Mouse (Mus musculus) liver, postnatal 0 days (tissue): Measurements from ENCODE around the gene Cyb561. TPM values are rescaled to one million over a fixed set of nuclear protein-coding genes. Genes with fewer than 3 reads are reported as not detected.

Source experiments
- ATAC-seq: fragments of 200-750 bp; cut with Nextera tagmentation; 2 replicates; pipeline ENCODE4 v1.8.0; 2017; ENCODE audit warnings: mild to moderate bottlenecking, moderate library complexity
- DNase-seq: peaks from one replicate; pipeline ENCODE4 v3.0.0-alpha.2; 2016
- H3K27ac ChIP-seq: fragments of 300-500 bp; sonication (generic); 2 replicates; pipeline ENCODE4 v1.5.1; 2014; ENCODE audit warnings: antibody characterized with exemption, moderate library complexity, mild to moderate bottlenecking, low read depth
- H3K27me3 ChIP-seq: fragments of 300-500 bp; sonication (generic); 2 replicates; pipeline ENCODE4 v1.6.1; 2014; ENCODE audit warnings: low read length, control low read depth, mixed read lengths; ENCODE audit not compliant: insufficient read depth
- H3K36me3 ChIP-seq: fragments of 300-500 bp; sonication (generic); replicated peaks from 2 replicates; pipeline ENCODE4 v1.6.1; 2014; ENCODE audit warnings: mild to moderate bottlenecking, control low read depth, low read length, moderate library complexity, mixed read lengths; ENCODE audit not compliant: insufficient read depth
- H3K4me1 ChIP-seq: fragments of 300-500 bp; sonication (generic); 2 replicates; pipeline ENCODE4 v1.6.1; 2014; ENCODE audit warnings: antibody characterized with exemption, mild to moderate bottlenecking, control low read depth; ENCODE audit not compliant: insufficient read depth
- H3K4me2 ChIP-seq: fragments of 300-500 bp; sonication (generic); 2 replicates; pipeline ENCODE4 v1.6.1; 2014; ENCODE audit warnings: low read depth, mild to moderate bottlenecking, low read length, moderate library complexity, mixed read lengths
- H3K4me3 ChIP-seq: fragments of 300-500 bp; sonication (generic); 2 replicates; pipeline ENCODE4 v1.5.1; 2014; ENCODE audit warnings: low read depth, low read length
- H3K9ac ChIP-seq: fragments of 300-500 bp; sonication (generic); replicated peaks from 2 replicates; pipeline ENCODE4 v1.6.1; 2014; ENCODE audit warnings: mild to moderate bottlenecking, moderate library complexity
- H3K9me3 ChIP-seq: fragments of 300-500 bp; sonication (generic); 2 replicates; pipeline ENCODE4 v1.6.1; 2016; ENCODE audit warnings: mild to moderate bottlenecking, control low read depth, low read length, mixed read lengths
- CTCF ChIP-seq: sonication (generic); IDR thresholded peaks from 2 replicates; pipeline ENCODE4 v1.5.1; 2016; ENCODE audit warnings: antibody characterized with exemption, low read depth
- EP300 ChIP-seq: IDR thresholded peaks from 2 replicates; pipeline ENCODE4 v1.6.1; 2016; ENCODE audit warnings: antibody characterized with exemption, low read depth, mild to moderate bottlenecking
- WGBS: fragments of 180-500 bp; shearing (Covaris S2); extraction: QIAGEN DNeasy Blood & Tissue Kit; methylation state at CpG from one replicate; pipeline ENCODE4 v1.1.7; 2014; ENCODE audit not compliant: insufficient replicate concordance; 5-methylcytosine and 5-hydroxymethylcytosine counted together
- polyA plus RNA-seq: library from polyadenylated mRNA; unstranded; fragments of >200 nt; fragmentation: Nextera tagmentation; extraction: Ambion mirVana; gene quantifications from 2 replicates; pipeline ENCODE4 v1.2.1, GENCODE M21; 2015

Gene Cyb561
- 0.89 and 0.96 TPM in 2 replicates for polyA plus RNA-seq

DNA sequence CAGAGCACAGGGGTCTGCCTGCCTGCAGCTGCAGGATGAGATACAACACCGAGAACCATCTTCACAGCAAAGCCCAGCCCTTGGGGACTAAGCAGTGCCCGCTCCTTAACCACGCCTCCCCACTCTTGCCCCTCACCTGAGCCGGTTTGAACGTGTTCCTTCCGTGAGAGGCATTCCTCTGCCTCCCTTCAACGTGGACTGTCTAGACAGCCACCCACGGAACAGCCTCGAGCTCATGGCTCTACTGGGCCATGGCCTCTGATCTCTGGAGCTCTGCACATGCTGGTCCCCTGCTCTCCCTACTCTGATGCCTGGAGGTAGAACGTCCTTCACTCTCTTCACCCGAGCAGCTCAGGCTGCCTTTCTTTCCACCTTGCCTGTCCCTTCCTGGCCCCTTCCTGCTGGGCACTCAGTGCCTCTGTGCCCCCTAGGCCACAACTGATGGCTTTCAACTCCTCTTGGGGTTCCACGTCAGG is at the start of gene Cyb561:
Cyb561 (minus strand) TSS at position 426 of the 476 bp plus-strand sequence.
- no peak within 1 kb of the TSS for H3K4me3 ChIP-seq
- no peak within 1 kb of the TSS for H3K9ac ChIP-seq
- H3K4me2 ChIP-seq, result no peak within 1 kb of the TSS
- H3K27me3 ChIP-seq, result peaks cover 9% of the 10 kb centered on the region
- DNase-seq (no peak), ATAC-seq (no peak)
- H3K36me3 ChIP-seq, result no peaks in the 10 kb centered on the region
- H3K4me1 ChIP-seq, result no peaks in the 10 kb centered on the region
- no peaks in the 10 kb centered on the region for H3K9me3 ChIP-seq
- no peak within 1 kb of the TSS for H3K27ac ChIP-seq
- WGBS, result 67% methylated on average over 12 of the region's 12 CpGs
- TF ChIP-seq CTCF (no peak), EP300 (no peak)

DNA sequence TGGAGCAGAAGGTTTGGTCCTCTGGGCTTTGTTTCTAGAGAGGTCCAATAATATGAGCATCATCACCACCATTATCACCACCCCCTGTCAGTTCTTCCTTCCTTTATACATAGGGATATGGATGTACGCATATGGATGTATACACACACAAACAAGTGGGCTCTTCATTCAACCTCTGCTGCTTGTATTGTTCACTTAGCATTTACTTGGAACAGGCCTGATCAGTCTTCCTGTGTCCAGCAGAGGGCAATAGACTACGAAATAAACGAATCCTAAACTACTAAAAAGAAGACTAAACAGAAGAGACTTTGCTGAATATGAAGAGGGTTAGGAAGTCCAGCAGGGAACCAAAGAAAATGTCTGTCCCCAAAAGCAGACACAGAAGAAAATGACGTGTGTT is 48.6 kb upstream of the Cyb561 start:
- WGBS, result 35% methylated on average over 4 of the region's 4 CpGs
- Histone ChIP-seq H3K4me3 (no peak overlapping the region), H3K4me1 (peaks cover 5% of the 10 kb centered on the region; the same call in 1 of the 2 replicates), H3K9ac (no peak overlapping the region), H3K4me2 (no peak overlapping the region), H3K9me3 (no peaks in the 10 kb centered on the region), H3K36me3 (no peaks in the 10 kb centered on the region), H3K27ac (no peak overlapping the region), H3K27me3 (peaks cover 68% of the 10 kb centered on the region)
- ATAC-seq (peak; percentile 51; the same call in 1 of the 2 replicates), DNase-seq (no peak)
- no peak for TF ChIP-seq EP300
- TF ChIP-seq CTCF, result peak; percentile 70

DNA sequence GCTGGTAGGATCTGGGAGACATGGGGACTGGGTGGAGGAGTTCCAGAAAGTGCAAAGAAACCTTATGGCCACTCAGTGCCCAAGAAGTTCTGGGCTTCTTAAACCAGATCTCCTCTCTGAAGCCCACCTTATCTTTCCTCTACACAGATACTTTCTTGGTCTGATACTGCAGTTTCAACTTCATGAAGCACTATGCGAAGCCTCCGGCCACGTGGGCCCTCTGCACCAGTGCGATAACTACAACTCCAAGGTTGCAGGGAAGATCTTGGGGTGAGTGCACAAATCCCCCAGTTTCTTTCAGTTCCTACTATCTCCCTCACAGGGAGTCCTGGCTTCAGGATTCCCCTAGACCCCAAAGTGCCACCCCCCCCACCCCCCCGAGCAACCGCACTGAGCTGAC is 46.9 kb upstream of the Cyb561 start:
- peaks cover 79% of the 10 kb centered on the region for H3K27me3 ChIP-seq
- no peaks in the 10 kb centered on the region for H3K36me3 ChIP-seq
- no peak overlapping the region for H3K4me2 ChIP-seq
- 77% methylated on average over 6 of the region's 6 CpGs for WGBS
- DNase-seq (no peak), ATAC-seq (no peak)
- H3K27ac ChIP-seq, result no peak overlapping the region
- H3K4me1 ChIP-seq, result no peaks in the 10 kb centered on the region
- H3K4me3 ChIP-seq, result no peak overlapping the region
- H3K9me3 ChIP-seq, result no peaks in the 10 kb centered on the region
- H3K9ac ChIP-seq, result no peak overlapping the region
- TF ChIP-seq CTCF (no peak), EP300 (no peak)

DNA sequence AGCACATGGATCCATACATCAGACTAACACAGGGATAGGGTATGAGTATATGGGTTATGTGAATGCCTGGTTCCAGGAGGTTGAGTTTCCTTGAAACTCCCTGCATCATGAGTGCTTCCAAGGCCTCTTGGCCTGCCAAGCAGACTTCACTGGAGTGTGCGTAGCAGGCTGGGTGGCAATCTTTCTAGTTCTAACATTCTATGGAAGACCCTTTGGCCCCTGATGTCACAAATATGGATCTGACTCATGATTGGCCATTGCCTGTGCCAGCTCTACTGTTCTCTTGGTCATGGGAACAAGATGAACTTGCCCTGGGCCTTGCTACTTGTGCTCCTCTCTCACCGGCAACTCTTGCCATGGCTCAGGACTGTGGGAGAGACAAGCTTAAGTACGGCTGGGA is 41.2 kb upstream of the Cyb561 start, which contains the start of gene Ace3:
Ace3 (plus strand) TSS at position 301 of the 400 bp plus-strand sequence.
- Histone ChIP-seq H3K36me3 (no peaks in the 10 kb centered on the region), H3K9me3 (no peaks in the 10 kb centered on the region), H3K4me2 (no peak within 1 kb of the TSS), H3K27me3 (peaks cover 39% of the 10 kb centered on the region), H3K27ac (no peak within 1 kb of the TSS), H3K9ac (no peak within 1 kb of the TSS), H3K4me3 (no peak within 1 kb of the TSS), H3K4me1 (no peaks in the 10 kb centered on the region)
- TF ChIP-seq CTCF (no peak), EP300 (no peak)
- 76% methylated on average over 3 of the region's 3 CpGs for WGBS
- ATAC-seq (no peak), DNase-seq (no peak)

DNA sequence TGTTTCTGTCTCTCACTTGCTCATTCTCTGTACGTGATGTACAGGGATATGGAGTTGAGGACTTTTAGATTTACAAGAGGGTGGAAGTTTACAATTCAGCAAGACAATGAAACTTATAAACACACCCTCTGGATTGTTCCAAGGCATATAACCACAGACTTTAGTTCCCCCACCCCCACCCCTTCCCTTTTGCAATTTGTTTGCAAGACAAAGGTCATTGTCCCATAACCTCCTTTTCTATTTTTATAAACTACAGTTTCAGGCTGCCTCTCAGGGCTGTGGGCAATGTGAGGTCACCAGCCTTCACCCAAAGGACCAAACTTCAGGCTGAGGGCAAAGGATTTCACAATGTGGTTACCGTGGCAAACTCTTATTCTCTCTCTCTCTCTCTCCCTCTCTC is 37.1 kb upstream of the Cyb561 start:
- peaks cover 20% of the 10 kb centered on the region; the same call in 1 of the 2 replicates for H3K27me3 ChIP-seq
- no peak overlapping the region for H3K4me3 ChIP-seq
- no peaks in the 10 kb centered on the region for H3K4me1 ChIP-seq
- ATAC-seq (peak; percentile 89), DNase-seq (peak; percentile 31)
- no peak for TF ChIP-seq CTCF
- no peak for TF ChIP-seq EP300
- H3K9ac ChIP-seq, result no peak overlapping the region
- H3K36me3 ChIP-seq, result no peaks in the 10 kb centered on the region
- WGBS, result 20% methylated on average over 2 of the region's 2 CpGs
- H3K9me3 ChIP-seq, result no peaks in the 10 kb centered on the region
- H3K4me2 ChIP-seq, result no peak overlapping the region
- H3K27ac ChIP-seq, result no peak overlapping the region

DNA sequence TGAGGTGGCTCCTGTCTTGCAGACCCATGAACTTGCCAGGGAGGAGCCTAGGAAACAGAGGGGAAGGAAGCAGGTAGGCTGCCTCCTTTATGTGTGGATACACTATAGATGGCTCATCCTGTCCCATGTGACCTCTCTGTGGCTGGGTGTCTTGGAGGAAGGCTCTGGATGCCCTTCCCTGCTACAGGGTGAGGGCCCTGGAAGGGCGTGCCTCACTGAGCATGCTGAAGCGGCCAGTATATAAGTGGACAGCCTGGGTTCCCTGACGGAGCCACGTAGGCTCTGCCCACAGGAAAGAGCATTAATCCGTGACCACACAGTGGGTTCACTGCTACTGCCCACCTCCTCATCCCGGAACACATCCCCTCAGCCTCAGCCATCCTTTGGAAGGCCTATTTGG is 36.3 kb upstream of the Cyb561 start:
- no peak overlapping the region for H3K4me3 ChIP-seq
- DNase-seq (no peak), ATAC-seq (no peak)
- H3K27me3 ChIP-seq, result peaks cover 15% of the 10 kb centered on the region; the same call in 1 of the 2 replicates
- no peaks in the 10 kb centered on the region for H3K36me3 ChIP-seq
- no peaks in the 10 kb centered on the region for H3K9me3 ChIP-seq
- H3K27ac ChIP-seq, result no peak overlapping the region
- 62% methylated on average over 6 of the region's 6 CpGs for WGBS
- H3K4me1 ChIP-seq, result no peaks in the 10 kb centered on the region
- TF ChIP-seq CTCF, result no peak
- no peak for TF ChIP-seq EP300
- H3K9ac ChIP-seq, result no peak overlapping the region
- H3K4me2 ChIP-seq, result no peak overlapping the region

DNA sequence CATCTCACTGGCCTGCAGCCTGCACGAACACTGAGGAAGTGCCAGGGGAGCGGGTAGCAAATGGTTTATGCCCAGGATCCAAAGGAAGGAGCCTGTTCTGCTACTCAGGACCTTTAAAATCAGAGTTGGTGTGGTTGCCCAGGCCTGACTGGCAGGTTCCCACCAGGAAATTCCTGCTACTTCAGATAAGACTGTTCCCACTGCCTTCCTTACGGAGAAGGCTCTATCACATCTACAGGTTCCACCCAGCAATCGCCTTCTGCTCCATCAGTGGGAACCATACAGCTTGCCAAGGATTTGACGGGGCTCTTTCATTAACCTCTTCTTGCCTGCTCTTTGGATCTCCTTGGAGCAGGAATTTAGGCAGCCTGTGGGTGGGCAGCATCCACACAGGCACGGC is 34.3 kb upstream of the Cyb561 start:
- Histone ChIP-seq H3K27me3 (peaks cover 14% of the 10 kb centered on the region; the same call in 1 of the 2 replicates), H3K36me3 (no peaks in the 10 kb centered on the region), H3K4me3 (no peak overlapping the region), H3K27ac (no peak overlapping the region), H3K4me2 (no peak overlapping the region), H3K9ac (no peak overlapping the region), H3K9me3 (no peaks in the 10 kb centered on the region), H3K4me1 (no peaks in the 10 kb centered on the region)
- 56% methylated on average over 6 of the region's 6 CpGs for WGBS
- no peak for DNase-seq
- ATAC-seq, result no peak
- no peak for TF ChIP-seq EP300
- TF ChIP-seq CTCF, result no peak
